Mouse (Mus musculus): ENCODE measurements around the gene Dnmt3l. TPM values are rescaled to one million over a fixed set of nuclear protein-coding genes. Genes with fewer than 3 reads are reported as not detected.

Gene Dnmt3l
- polyA plus RNA-seq, 1 experiment: 1.8 TPM

GRCm38 (mm10) chr10:78074977-78075376, 33.2 kb downstream of the Dnmt3l start:
- no peak overlapping the region for H3K4me3 ChIP-seq (ENCODE audit: control insufficient read depth, insufficient read depth, low read length)
- no peak overlapping the region for H3K27ac ChIP-seq (ENCODE audit: control insufficient read depth, insufficient read depth, low read length)
- peaks cover 23% of the 10 kb centered on the region for H3K4me1 ChIP-seq (replicated peaks; ENCODE audit: control insufficient read depth, insufficient read depth, low read length)
- 2% methylated on average over 11 of the region's 11 CpGs for WGBS
- TF ChIP-seq POLR2A (IDR thresholded peaks at IDR 0.05; ENCODE audit: control insufficient read depth, extremely low read depth, insufficient read depth, low read length, poor library complexity): no peak
- H3K27me3 ChIP-seq (ENCODE audit: control insufficient read depth, insufficient read depth, low read length): peaks cover 1% of the 10 kb centered on the region; the same call in 1 of the 2 replicates
- DNase-seq: peak; percentile 39
- H3K36me3 ChIP-seq (ENCODE audit: control insufficient read depth, insufficient read depth, low read length): no peaks in the 10 kb centered on the region

- TF ChIP-seq POLR2A (IDR thresholded peaks at IDR 0.05; ENCODE audit: control insufficient read depth, extremely low read depth, insufficient read depth, low read length, poor library complexity): no peak
- no peak for DNase-seq
- no peak overlapping the region; the same call in 1 of the 2 replicates for H3K27ac ChIP-seq (ENCODE audit: control insufficient read depth, insufficient read depth, low read length)
- no peaks in the 10 kb centered on the region for H3K36me3 ChIP-seq (ENCODE audit: control insufficient read depth, insufficient read depth, low read length)
- no peak overlapping the region for H3K4me3 ChIP-seq (ENCODE audit: control insufficient read depth, insufficient read depth, low read length)
- 93% methylated on average over 9 of the region's 9 CpGs for WGBS
- peaks cover 21% of the 10 kb centered on the region for H3K4me1 ChIP-seq (replicated peaks; ENCODE audit: control insufficient read depth, insufficient read depth, low read length)
- no peaks in the 10 kb centered on the region for H3K27me3 ChIP-seq (ENCODE audit: control insufficient read depth, insufficient read depth, low read length)
These were observed 36.1 kb downstream of the Dnmt3l start for GRCm38 (mm10) chr10:78077862-78078261.

- no peak for DNase-seq
- Histone ChIP-seq H3K27ac (ENCODE audit: control insufficient read depth, insufficient read depth, low read length) (no peak overlapping the region; the same call in 1 of the 2 replicates), H3K4me1 (replicated peaks; ENCODE audit: control insufficient read depth, insufficient read depth, low read length) (peaks cover 21% of the 10 kb centered on the region), H3K27me3 (ENCODE audit: control insufficient read depth, insufficient read depth, low read length) (no peaks in the 10 kb centered on the region), H3K36me3 (ENCODE audit: control insufficient read depth, insufficient read depth, low read length) (no peaks in the 10 kb centered on the region), H3K4me3 (ENCODE audit: control insufficient read depth, insufficient read depth, low read length) (no peak overlapping the region)
- TF ChIP-seq CTCF (IDR thresholded peaks at IDR 0.05; ENCODE audit: borderline replicate concordance, control insufficient read depth, extremely low read depth, insufficient read depth, low read length, poor library complexity) (no peak), POLR2A (IDR thresholded peaks at IDR 0.05; ENCODE audit: control insufficient read depth, extremely low read depth, insufficient read depth, low read length, poor library complexity) (no peak)
- 32% methylated on average over 5 of the region's 5 CpGs for WGBS
These were observed 36.5 kb downstream of the Dnmt3l start for GRCm38 (mm10) chr10:78078276-78078675.

GRCm38 (mm10) chr10:78079955-78080591, 38.3 kb downstream of the Dnmt3l start:
- Histone ChIP-seq H3K4me1 (replicated peaks; ENCODE audit: control insufficient read depth, insufficient read depth, low read length) (peaks cover 26% of the 10 kb centered on the region), H3K4me3 (ENCODE audit: control insufficient read depth, insufficient read depth, low read length) (no peak overlapping the region), H3K36me3 (ENCODE audit: control insufficient read depth, insufficient read depth, low read length) (no peaks in the 10 kb centered on the region), H3K27ac (ENCODE audit: control insufficient read depth, insufficient read depth, low read length) (no peak overlapping the region), H3K27me3 (ENCODE audit: control insufficient read depth, insufficient read depth, low read length) (no peaks in the 10 kb centered on the region)
- 95% methylated on average over 4 of the region's 4 CpGs for WGBS
- DNase-seq: no peak
- TF ChIP-seq CTCF (IDR thresholded peaks at IDR 0.05; ENCODE audit: borderline replicate concordance, control insufficient read depth, extremely low read depth, insufficient read depth, low read length, poor library complexity) (no peak), POLR2A (IDR thresholded peaks at IDR 0.05; ENCODE audit: control insufficient read depth, extremely low read depth, insufficient read depth, low read length, poor library complexity) (no peak)

GRCm38 (mm10) chr10:78084073-78084472, 42.3 kb downstream of the Dnmt3l start:
- DNase-seq: no peak
- Histone ChIP-seq H3K4me1 (replicated peaks; ENCODE audit: control insufficient read depth, insufficient read depth, low read length) (peaks cover 26% of the 10 kb centered on the region), H3K4me3 (ENCODE audit: control insufficient read depth, insufficient read depth, low read length) (no peak overlapping the region), H3K36me3 (ENCODE audit: control insufficient read depth, insufficient read depth, low read length) (no peaks in the 10 kb centered on the region), H3K27ac (ENCODE audit: control insufficient read depth, insufficient read depth, low read length) (no peak overlapping the region), H3K27me3 (ENCODE audit: control insufficient read depth, insufficient read depth, low read length) (no peaks in the 10 kb centered on the region)
- TF ChIP-seq POLR2A (IDR thresholded peaks at IDR 0.05; ENCODE audit: control insufficient read depth, extremely low read depth, insufficient read depth, low read length, poor library complexity) (no peak), CTCF (IDR thresholded peaks at IDR 0.05; ENCODE audit: borderline replicate concordance, control insufficient read depth, extremely low read depth, insufficient read depth, low read length, poor library complexity) (no peak)
- 25% methylated on average over 1 of the region's 1 CpGs for WGBS

GRCm38 (mm10) chr10:78085711-78086110, 44.0 kb downstream of the Dnmt3l start:
- no peaks in the 10 kb centered on the region for H3K36me3 ChIP-seq (ENCODE audit: control insufficient read depth, insufficient read depth, low read length)
- no peak for DNase-seq
- no peak overlapping the region for H3K4me3 ChIP-seq (ENCODE audit: control insufficient read depth, insufficient read depth, low read length)
- H3K27me3 ChIP-seq (ENCODE audit: control insufficient read depth, insufficient read depth, low read length): no peaks in the 10 kb centered on the region
- no peak overlapping the region for H3K27ac ChIP-seq (ENCODE audit: control insufficient read depth, insufficient read depth, low read length)
- 95% methylated on average over 6 of the region's 6 CpGs for WGBS
- no peak for TF ChIP-seq POLR2A (IDR thresholded peaks at IDR 0.05; ENCODE audit: control insufficient read depth, extremely low read depth, insufficient read depth, low read length, poor library complexity)
- no peak for TF ChIP-seq CTCF (IDR thresholded peaks at IDR 0.05; ENCODE audit: borderline replicate concordance, control insufficient read depth, extremely low read depth, insufficient read depth, low read length, poor library complexity)
- peaks cover 26% of the 10 kb centered on the region for H3K4me1 ChIP-seq (replicated peaks; ENCODE audit: control insufficient read depth, insufficient read depth, low read length)

All from thymus, adult 2 months (tissue).